Mouse (Mus musculus): Measurements from ENCODE around the gene Srebf1.

GRCm38 (mm10) chr11:60198651-60199050 lies 23.7 kb downstream of the Srebf1 start:
- no peak for TF ChIP-seq CTCF (IDR thresholded peaks at IDR 0.05; ENCODE audit: low read depth, low read length)
- TF ChIP-seq POLR2A (IDR thresholded peaks at IDR 0.05; ENCODE audit: extremely low read depth, insufficient read depth, low read length): no peak

Data from liver, adult 2 months (tissue).